Mouse (Mus musculus) stomach, embryonic 16.5 days (tissue): ENCODE results near the gene Kif21a. TPM values are rescaled to one million over a fixed set of nuclear protein-coding genes. Genes with fewer than 3 reads are reported as not detected.

Experiments
- ATAC-seq: fragments of 200-750 bp; cut with Nextera tagmentation; 2 replicates; pipeline ENCODE4 v1.8.0; 2017; ENCODE audit warnings: moderate number of reproducible peaks, moderate TSS enrichment; ENCODE audit not compliant: insufficient read depth, low FRiP score
- H3K27ac ChIP-seq: fragments of 300-500 bp; sonication (generic); 2 replicates; pipeline ENCODE4 v1.5.1; 2014; ENCODE audit warnings: low read length
- H3K27me3 ChIP-seq: fragments of 300-500 bp; sonication (generic); 2 replicates; pipeline ENCODE4 v1.6.1; 2014; ENCODE audit warnings: low read length, control low read depth, mixed read lengths; ENCODE audit not compliant: control insufficient read depth, insufficient read depth
- H3K36me3 ChIP-seq: fragments of 300-500 bp; sonication (generic); 2 replicates; pipeline ENCODE4 v1.6.1; 2014; ENCODE audit warnings: low read length; ENCODE audit not compliant: control insufficient read depth, insufficient read depth
- H3K4me1 ChIP-seq: fragments of 300-500 bp; sonication (generic); 2 replicates; pipeline ENCODE4 v1.6.1; 2014; ENCODE audit warnings: low read length, control low read depth, mixed read lengths; ENCODE audit not compliant: control insufficient read depth, insufficient read depth
- H3K4me2 ChIP-seq: fragments of 300-500 bp; sonication (generic); 2 replicates; pipeline ENCODE4 v1.6.1; 2014; ENCODE audit warnings: low read depth, low read length, mixed read lengths
- H3K4me3 ChIP-seq: fragments of 300-500 bp; sonication (generic); replicated peaks from 2 replicates; pipeline ENCODE4 v1.5.1; 2014; ENCODE audit warnings: mild to moderate bottlenecking, low read length
- H3K9ac ChIP-seq: fragments of 300-500 bp; sonication (generic); 2 replicates; pipeline ENCODE4 v1.6.1; 2014; ENCODE audit warnings: low read length
- H3K9me3 ChIP-seq: fragments of 300-500 bp; sonication (generic); replicated peaks from 2 replicates; pipeline ENCODE4 v1.6.1; 2016; ENCODE audit warnings: low read length, control low read depth; ENCODE audit not compliant: control insufficient read depth
- WGBS: fragments of 180-500 bp; shearing (Covaris S2); extraction: QIAGEN DNeasy Blood & Tissue Kit; methylation state at CpG from one replicate; pipeline ENCODE4 v1.1.7; 2014; 5-methylcytosine and 5-hydroxymethylcytosine counted together
- polyA plus RNA-seq: library from polyadenylated mRNA; unstranded; fragments of >200 nt; fragmentation: Nextera tagmentation; extraction: Ambion mirVana; gene quantifications from 2 replicates; pipeline ENCODE4 v1.2.1, GENCODE M21; 2015

Gene Kif21a
- polyA plus RNA-seq, 1 experiment from 2014 or later: 20.8 TPM

DNA sequence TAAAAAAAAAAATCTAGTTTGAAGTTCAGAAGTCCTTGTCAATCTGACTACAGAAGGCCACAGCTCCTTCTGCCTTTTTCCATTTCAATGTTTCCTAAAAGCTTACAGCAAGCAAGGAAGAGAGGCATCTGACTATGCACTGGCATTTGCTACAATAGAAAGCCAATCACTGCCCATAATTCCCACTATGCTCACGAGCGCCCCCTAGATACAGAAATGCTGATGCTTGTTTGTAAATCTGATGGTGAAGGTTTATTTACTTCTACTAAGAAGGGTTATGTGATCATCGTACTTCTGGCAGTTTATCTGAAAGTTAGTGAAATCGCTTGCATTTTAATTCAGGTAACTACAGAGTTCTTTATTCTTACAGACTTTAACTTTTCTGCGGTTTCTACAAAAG, 73.8 kb downstream of the Kif21a start:
- H3K9me3 ChIP-seq: no peaks in the 10 kb centered on the region; the same call in 1 of the 2 replicates
- no peaks in the 10 kb centered on the region for H3K4me1 ChIP-seq
- no peak overlapping the region for H3K4me3 ChIP-seq
- 74% methylated on average over 5 of the region's 5 CpGs for WGBS
- H3K27ac ChIP-seq: no peak overlapping the region
- no peak overlapping the region for H3K4me2 ChIP-seq
- no peak for ATAC-seq
- no peaks in the 10 kb centered on the region for H3K27me3 ChIP-seq
- no peak overlapping the region for H3K9ac ChIP-seq
- peaks cover 8% of the 10 kb centered on the region; the same call in 1 of the 2 replicates for H3K36me3 ChIP-seq

DNA sequence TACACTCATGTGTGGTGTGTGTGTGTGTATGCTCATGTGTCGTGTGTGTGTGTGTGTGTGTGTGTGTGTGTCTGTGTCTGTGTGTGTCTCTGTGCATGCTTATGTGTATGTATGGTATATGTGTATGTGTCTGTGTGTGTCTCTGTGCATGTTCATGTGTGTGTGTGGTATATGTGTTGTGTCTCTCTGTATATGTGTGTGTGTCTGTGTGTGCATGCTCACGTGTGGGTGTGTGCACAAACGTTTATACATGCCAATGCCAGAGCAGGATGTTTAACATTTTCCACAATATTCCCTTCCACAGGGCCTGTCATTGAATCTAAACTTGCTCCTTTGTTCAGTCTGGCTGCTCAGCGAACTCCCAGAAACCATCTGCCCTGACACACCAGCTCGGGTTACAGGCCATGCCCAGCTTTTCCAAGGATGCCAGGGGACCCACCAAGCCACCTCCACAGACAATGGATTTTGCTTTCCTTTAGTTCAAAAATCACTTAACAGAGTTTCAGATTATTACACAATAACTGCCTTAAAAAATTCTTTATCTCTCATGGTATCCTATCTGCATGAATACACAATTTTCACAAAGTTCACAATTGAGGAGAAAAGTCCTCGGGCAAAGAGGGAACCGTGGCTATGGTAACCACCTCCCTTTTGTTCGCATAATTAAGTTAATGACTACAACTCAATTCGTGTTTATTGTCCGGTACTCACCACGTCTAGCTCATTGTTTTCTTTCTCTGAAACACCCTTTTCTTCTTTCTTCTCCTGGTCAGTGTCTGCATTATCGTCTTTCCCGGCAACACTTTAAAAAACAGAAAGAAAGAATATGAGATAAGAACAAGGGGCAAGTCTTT, 77.6 kb downstream of the Kif21a start:
- Histone ChIP-seq H3K9me3 (no peaks in the 10 kb centered on the region), H3K9ac (no peak overlapping the region), H3K4me2 (no peak overlapping the region), H3K4me3 (no peak overlapping the region), H3K27ac (no peak overlapping the region), H3K27me3 (no peaks in the 10 kb centered on the region), H3K36me3 (no peaks in the 10 kb centered on the region; the same call in 1 of the 2 replicates), H3K4me1 (no peaks in the 10 kb centered on the region)
- no peak for ATAC-seq
- 66% methylated on average over 13 of the region's 13 CpGs for WGBS

DNA sequence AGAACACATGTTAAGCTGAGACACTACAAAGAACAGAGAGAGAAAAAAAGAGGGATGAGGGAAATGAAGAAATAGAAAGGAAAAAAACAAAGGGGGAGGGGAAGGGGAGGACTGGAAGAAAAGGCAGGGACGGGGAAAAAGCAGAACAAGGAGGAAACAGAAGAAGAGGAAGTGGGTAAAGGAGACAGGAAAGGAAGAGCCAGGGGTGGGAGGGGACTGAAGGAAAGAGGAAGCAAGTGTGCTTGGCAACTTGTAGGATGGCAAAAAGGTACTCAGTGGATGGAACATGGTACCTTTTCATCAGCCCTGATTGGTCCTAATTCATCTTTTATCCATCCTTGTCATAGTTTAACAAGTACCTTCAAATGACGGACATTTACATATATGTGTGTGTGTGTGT, 86.4 kb downstream of the Kif21a start:
- Histone ChIP-seq H3K4me3 (no peak overlapping the region), H3K36me3 (no peaks in the 10 kb centered on the region), H3K9me3 (no peaks in the 10 kb centered on the region), H3K9ac (no peak overlapping the region), H3K4me1 (no peaks in the 10 kb centered on the region), H3K4me2 (no peak overlapping the region), H3K27me3 (no peaks in the 10 kb centered on the region), H3K27ac (no peak overlapping the region)
- no peak for ATAC-seq
- 67% methylated on average over 2 of the region's 2 CpGs for WGBS

DNA sequence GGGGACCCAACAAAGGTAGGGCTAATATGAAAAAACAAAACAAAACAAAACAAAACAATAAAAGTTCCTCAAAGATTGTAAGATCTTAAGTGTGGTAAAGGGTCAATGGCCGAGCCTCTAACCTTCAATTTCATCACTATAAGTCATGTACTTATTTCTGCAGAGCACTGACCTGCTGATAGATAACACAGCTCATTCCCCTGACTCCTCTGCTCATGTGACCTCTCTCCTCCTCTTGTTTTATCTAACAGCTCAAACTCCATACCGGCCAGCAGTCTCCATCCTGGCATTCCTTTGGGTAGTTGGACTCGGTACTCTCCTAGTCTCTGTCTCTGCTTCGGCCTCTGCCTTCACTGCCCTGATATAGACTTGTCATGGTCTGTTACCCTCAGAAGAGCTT, 87.2 kb downstream of the Kif21a start:
- H3K4me3 ChIP-seq: no peak overlapping the region
- H3K9ac ChIP-seq: no peak overlapping the region
- no peaks in the 10 kb centered on the region for H3K36me3 ChIP-seq
- H3K27ac ChIP-seq: no peak overlapping the region
- no peak overlapping the region for H3K4me2 ChIP-seq
- H3K9me3 ChIP-seq: no peaks in the 10 kb centered on the region
- no peaks in the 10 kb centered on the region for H3K27me3 ChIP-seq
- H3K4me1 ChIP-seq: no peaks in the 10 kb centered on the region
- 86% methylated on average over 4 of the region's 4 CpGs for WGBS
- ATAC-seq: no peak

DNA sequence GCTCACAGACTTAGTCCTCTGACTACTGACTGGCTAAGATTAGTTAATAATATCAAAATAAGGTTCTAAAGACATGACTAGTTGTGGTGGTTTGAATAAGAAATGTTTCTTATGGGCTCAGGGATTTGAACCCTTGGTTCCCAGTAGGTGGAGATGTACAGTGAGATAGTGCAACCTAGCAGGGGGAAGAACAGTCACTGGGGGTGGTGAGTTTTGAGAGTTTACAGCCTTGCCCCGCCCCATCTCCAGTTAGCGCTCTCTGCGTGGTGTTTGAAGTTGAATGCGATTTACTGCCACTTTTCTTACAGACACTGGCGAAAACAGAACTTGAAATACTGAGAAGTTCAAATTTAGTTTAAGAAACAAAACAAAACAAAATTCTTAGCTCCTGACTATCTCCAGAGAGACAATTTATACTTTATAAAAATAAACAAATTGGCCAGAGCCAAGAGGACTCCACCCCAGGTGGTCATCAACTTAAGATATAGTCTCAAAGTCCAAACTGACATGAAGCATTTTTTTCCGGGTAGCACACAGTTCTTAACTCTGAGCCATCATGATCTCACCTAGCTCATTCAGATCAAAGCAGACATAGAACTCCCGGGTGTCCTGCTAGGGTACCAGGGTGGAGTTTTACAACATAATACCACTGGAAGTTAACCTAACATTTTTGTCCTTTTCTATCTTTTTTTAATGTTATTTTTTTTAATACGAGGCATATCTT, 88.8 kb downstream of the Kif21a start:
- H3K9me3 ChIP-seq: no peaks in the 10 kb centered on the region
- no peaks in the 10 kb centered on the region for H3K4me1 ChIP-seq
- H3K36me3 ChIP-seq: no peaks in the 10 kb centered on the region
- no peak for ATAC-seq
- H3K4me2 ChIP-seq: no peak overlapping the region
- no peak overlapping the region for H3K9ac ChIP-seq
- H3K27me3 ChIP-seq: no peaks in the 10 kb centered on the region
- no peak overlapping the region for H3K4me3 ChIP-seq
- H3K27ac ChIP-seq: no peak overlapping the region
- 75% methylated on average over 8 of the region's 8 CpGs for WGBS

DNA sequence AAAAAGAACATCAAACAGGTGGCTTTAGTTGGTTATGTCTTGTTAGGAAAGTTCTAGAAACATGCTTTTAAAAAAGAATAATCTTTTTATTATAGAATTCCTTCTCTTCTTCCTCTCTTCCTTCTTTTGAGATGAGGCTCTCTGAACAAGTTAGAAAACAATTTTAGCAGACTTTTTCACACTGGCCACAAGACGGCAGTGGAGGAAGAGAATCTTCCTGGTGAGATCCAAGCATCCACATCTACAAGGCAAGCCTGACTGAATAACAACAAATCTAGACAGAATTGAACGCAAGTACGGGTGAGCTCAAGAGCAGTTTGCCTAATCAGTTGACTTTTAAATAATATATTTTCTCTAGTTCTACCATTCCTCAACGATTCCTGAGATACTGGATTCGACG, 98.4 kb downstream of the Kif21a start:
- 85% methylated on average over 6 of the region's 6 CpGs for WGBS
- Histone ChIP-seq H3K27me3 (no peaks in the 10 kb centered on the region), H3K4me3 (no peak overlapping the region), H3K27ac (no peak overlapping the region), H3K9me3 (no peaks in the 10 kb centered on the region), H3K9ac (no peak overlapping the region), H3K36me3 (no peaks in the 10 kb centered on the region), H3K4me1 (no peaks in the 10 kb centered on the region), H3K4me2 (no peak overlapping the region)
- no peak for ATAC-seq

DNA sequence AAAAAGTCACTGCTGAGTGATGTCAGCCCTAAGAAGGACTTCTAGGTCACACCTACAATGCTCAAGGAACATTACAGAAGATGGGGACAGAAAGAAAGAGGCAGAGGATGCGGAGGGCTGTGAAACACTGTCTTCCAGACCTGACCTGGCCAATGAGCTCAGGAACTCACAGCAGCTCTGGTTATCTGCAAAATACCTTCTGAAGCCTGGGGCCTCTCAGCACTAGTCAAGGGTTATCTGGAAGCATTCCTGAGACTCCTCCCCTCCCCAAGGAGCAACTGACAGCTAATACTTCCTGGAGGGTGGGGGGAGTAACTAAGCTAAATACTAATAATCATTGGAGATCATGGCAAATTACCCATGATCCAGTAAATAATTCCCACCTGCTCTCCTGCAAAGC, 111.3 kb downstream of the Kif21a start:
- ATAC-seq: no peak
- no peaks in the 10 kb centered on the region for H3K9me3 ChIP-seq
- no peaks in the 10 kb centered on the region for H3K36me3 ChIP-seq
- H3K4me2 ChIP-seq: no peak overlapping the region
- H3K4me3 ChIP-seq: no peak overlapping the region
- H3K4me1 ChIP-seq: no peaks in the 10 kb centered on the region
- H3K27ac ChIP-seq: no peak overlapping the region
- no peak overlapping the region for H3K9ac ChIP-seq
- 70% methylated on average over 1 of the region's 1 CpGs for WGBS
- no peaks in the 10 kb centered on the region for H3K27me3 ChIP-seq

DNA sequence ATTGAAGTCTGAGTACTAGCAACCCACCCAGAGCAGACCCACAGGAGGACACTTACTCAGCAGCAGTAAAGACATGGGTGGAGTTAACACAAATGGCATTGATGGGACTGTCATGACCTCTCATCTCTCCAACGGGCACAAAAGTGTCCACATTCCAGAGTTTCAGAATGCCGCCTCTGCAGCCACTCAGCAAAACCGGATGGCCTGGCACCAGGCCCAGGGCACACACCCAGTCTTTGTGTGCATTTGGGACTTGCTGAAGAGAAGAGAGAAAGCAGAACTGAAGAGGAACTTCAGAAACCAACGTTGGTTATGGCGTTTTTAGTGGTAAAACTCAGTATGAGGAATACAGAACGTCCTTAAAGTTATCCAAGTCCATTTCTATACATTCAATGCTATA, 114.2 kb downstream of the Kif21a start:
- H3K4me3 ChIP-seq: no peak overlapping the region
- H3K27me3 ChIP-seq: no peaks in the 10 kb centered on the region
- H3K4me2 ChIP-seq: no peak overlapping the region
- WGBS: 65% methylated on average over 6 of the region's 6 CpGs
- ATAC-seq: no peak
- no peak overlapping the region for H3K27ac ChIP-seq
- H3K9me3 ChIP-seq: no peaks in the 10 kb centered on the region
- H3K36me3 ChIP-seq: no peaks in the 10 kb centered on the region
- H3K4me1 ChIP-seq: no peaks in the 10 kb centered on the region
- H3K9ac ChIP-seq: no peak overlapping the region

DNA sequence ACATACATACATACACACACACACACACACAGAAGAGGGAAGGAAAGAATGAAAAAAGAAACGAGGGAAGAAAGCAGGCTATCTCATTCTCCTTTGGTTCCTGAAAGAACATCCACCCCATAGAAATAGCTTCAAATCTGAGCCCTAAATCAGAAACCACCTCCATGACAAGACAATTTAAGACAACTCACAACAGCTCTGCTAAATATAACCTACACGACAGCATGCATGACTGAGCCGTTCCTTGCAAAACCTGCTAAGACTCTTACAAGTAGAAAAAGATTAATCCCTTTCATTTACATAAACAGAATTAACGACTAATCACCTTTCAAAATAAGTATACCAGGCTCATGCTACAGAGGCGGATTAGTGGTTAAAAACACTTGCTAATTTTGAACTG, 118.3 kb downstream of the Kif21a start:
- Histone ChIP-seq H3K4me1 (no peaks in the 10 kb centered on the region), H3K9me3 (no peaks in the 10 kb centered on the region), H3K27ac (no peak overlapping the region), H3K9ac (no peak overlapping the region), H3K4me2 (no peak overlapping the region), H3K27me3 (no peaks in the 10 kb centered on the region), H3K36me3 (no peaks in the 10 kb centered on the region), H3K4me3 (no peak overlapping the region)
- ATAC-seq: no peak
- 76% methylated on average over 5 of the region's 5 CpGs for WGBS
